Mouse (Mus musculus) adrenal gland, postnatal 4 days (tissue): Measurements from ENCODE around the gene Oxsm. TPM values are rescaled to one million over a fixed set of nuclear protein-coding genes. Genes with fewer than 3 reads are reported as not detected.

Source experiments
- DNase-seq, 2 experiments: peaks; one replicate each; pipeline ENCODE4 v3.0.0; 2021 to 2022; ENCODE audit warnings: low spot score in 2 of 2, mixed read lengths in 2 of 2
- total RNA-seq, 2 experiments: library from RNA; stranded (reverse); gene quantifications; 2 replicates each; pipeline ENCODE4 v1.2.3; 2021

Oxsm gene
- total RNA-seq, 2 experiments from 2014 or later = 20.5 to 22.2 TPM

DNA sequence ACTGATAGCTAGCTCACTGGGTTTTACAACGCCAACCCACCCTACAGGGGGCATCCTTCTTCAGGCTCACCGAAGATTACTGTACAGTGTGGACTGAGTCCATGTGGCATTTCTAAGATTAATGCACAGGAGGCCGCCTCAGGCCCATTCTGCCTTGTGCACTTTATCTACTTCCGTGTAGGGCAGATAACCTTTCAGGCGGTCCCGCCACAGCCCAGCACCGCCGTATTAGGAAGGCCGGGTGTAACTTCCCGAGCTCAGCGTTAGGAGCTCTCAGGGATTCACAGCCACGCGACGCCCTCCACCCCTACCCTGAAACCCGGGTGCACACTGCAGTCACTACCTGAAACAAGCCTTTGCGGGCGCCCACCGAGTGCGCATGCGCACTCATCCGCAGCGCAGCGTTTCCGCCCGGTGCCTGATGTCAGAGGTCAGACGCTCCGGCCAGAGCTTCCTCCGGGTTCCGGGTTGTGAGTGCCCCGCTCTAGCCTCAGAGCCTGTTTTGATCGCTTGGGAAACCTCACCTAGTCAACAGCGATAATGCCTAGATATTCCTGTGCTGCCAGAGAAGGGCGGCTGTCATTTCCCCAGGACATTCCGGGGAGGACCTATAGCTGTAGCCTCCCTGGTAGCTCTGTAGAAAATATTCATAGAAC is 6.5 kb downstream of the Oxsm start:
- peak; percentile 83 to 86 for DNase-seq

DNA sequence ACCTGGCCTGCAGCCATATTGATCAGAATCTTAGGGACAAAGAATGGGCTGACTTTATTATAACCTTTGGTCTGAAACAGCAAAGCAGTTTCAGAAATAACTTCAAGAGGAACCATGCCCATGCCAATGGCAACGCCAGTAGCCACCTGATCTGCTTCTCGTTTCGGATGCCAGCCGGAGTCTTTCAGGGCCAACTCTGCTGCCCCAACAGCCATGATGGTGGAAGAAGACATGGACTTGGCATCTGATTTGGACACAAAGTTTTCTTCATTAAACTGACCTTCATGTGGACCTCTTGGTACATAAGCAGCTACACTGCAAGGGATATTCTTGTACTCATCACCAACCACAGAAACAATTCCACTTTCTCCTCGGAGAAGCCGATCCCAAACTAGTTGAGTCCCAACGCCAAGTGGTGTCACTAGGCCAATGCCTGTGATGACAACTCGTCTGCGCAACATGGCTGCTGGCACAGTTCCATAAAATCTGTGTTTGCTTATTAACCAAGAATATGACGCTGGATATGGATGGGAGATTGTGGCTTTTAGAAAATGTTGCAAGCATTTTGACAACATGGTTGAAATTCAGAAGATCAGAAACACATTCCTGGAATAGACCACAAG is 7.3 kb downstream of the Oxsm start:
- DNase-seq = no peak

DNA sequence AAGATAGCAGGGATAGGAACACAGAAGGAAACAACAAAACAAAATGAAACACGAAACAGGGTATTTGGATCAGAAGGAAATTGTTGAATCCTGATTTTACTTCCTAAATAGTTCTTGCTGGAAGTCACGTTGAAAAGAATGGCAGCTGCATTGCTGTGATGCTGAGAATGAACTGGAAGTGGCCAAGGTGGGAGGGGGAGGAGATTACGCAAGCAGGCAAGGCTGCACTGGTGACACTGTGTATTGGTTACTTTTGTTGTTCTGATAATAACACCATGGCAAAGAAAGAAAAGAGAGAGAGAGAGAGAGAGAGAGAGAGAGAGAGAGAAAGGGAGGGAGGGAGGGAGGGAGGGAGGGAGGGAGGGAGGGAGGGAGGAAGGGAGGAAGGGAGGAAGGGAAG is 13.1 kb downstream of the Oxsm start:
- no peak for DNase-seq

DNA sequence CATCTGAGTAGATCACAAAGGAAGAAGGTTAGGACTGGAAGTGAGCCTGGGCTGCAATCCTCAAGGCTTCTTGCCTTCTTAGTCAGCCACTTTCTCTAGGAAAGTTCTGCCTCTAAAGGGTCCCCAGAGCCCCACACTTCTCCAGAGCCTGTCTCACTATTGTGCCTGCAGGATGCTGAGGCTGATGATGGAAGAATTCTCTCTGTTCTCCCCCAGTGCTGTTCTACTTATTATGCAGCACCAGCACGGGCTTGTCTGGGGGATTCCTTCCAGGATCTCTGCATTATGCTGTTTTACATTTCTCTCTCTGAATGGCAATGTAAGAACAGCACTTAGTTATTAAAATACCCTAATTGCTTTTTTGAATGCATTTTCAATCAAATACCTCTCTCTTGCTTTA is 16.1 kb downstream of the Oxsm start:
- DNase-seq = no peak

DNA sequence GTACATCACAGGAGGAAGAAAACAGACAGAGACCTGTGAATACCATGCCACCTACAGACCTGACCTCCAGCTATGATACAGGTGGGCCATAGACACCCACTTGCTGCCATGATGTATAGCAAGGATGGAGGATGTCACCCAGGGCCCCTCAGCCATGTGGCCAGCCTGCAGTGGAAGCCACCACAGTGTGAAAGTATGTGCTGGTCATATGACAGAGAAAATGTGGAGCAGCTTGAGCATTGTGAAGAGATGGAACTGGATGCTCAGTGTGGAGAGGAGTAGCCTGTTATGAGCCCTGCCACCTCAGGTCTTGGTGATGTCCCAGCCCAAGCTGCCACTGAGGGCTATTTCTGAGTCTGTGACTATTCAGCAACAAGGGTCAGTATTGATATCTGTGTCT is 19.0 kb downstream of the Oxsm start:
- no peak for DNase-seq

DNA sequence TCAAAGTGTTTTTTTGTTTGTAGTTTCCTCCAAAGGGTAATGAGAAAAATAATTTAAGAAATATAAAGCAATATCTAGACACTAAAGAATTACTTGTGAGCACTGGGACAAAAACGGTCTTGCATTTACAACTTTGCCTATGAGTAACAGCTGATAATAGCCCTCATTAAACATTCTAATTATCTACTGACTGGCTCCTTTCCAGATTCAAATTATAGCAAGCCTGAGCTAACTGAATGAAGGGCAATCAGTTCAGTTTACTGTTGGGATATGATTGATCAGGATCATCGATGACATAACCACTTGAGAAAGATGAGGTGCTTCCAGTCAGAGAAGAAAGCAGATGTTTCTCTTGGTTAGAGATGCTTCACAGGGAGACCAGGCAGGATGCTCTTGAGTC is 20.2 kb downstream of the Oxsm start:
- no peak for DNase-seq

DNA sequence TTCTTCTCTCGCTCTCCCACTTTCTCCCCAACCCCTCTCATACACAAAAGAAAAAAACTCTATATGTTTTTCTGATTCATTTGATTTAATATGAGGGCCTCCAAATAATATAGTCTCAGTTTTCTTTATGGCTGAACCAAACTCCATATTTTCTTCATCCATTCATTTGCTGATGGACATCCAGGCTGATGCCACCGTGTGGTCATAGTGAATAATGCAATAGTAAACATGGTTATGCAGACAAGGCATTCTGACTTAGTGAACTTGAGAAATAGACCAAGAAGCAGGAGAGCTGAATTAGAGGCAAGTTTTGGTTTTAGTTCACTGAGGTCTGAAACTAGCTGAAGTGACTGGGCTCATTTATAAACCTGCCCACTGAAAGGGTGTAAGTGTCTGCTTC is 30.6 kb downstream of the Oxsm start:
- DNase-seq = no peak

DNA sequence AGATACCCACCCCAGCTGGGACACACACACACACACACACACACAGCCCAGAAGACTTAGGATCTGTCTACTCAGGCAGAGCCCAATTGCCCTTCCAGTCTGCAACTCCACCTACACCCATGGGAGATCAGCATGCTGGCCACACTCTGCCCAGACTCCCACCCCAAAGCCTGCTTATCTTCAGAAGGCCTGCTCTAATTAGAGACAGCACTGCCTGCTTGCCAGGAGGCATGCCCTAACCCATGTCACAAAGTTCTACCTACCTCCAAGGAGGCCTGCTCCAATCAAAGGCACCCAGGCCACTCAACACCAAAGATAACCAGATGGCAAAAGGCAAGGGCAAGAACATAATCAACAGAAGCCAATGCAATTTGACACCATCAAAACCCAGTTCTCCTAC is 41.9 kb downstream of the Oxsm start:
- no peak for DNase-seq

DNA sequence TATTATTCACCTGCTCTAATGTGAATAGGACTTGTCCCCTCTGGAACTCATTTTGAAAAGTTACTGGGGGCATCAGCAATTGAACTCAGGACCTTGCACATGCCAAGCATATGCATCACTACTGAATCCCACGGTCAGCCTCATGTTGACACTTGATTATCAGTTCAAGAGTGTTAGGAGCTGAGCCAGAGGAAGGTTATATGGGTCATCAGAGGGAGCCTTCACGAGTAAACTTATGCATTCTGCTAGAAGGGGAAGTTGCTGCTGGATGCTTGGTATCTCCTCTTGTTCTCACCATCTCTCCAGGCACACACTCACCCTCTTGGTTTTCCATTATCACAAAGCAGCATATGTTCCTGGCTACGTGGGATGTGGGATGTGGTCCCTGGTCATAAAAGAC is 47.9 kb downstream of the Oxsm start:
- no peak for DNase-seq

DNA sequence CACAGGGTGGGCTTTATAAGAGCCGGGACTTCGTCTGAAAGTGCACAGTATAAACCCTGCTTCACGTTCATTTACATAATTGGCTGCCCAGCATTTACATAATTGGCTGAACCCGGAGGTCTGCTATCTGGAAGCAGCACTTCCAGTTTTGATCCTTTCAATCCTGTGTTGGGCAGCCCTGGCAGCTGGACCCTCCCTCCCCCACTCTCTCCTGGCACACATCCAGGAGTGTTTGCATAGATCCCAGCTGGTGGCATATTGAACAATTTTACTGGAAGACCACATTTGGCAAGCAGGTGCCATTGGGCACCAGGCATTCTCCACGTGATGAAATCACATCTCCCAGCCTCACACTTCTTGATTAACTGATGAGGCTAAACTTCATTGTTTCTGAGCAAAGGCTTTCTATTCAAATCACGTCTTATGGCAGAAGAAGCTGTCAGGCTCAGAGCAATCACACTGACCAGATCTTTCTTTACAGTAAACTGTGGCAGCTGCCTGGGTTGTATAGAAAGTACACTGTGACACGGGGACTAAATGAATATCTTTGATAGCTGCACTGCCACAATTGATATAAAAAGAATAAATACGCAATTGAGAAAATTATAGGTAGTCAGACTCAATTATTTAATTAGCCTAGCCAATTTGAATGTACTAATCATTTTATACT is 48.5 kb downstream of the Oxsm start:
- no peak for DNase-seq

DNA sequence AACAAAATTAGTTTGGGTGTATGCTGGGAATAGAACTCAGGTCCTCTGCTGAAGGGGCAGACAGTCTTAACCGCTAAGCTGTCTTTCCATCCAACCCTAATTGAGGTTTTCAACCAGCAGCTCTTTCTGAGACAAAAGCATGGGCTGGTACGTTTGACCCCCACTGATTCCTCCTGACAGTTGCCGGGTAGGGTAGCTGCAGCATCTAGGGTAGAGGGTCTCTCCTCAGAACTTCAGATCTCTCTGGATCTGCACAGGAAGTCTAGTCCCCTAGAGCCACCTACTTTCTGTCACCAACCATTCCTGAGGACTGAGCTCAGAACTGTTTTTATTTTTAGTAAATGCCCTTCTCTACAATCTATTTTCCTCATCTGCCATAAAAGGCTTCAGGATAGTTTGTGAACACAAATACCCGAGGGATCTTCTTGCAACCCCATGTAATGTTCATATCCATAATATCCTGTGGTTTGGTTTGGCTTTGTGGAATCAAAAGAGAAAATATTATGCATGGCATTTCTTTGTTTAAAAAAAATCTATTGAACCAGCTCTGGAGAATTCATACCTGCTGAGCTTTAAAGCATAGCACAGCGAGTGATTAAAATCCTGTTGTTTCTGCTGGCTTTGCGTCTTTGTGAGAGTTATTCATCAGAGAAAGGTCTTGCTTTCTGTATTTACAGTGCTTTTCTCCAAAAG is 49.2 kb downstream of the Oxsm start:
- no peak for DNase-seq

DNA sequence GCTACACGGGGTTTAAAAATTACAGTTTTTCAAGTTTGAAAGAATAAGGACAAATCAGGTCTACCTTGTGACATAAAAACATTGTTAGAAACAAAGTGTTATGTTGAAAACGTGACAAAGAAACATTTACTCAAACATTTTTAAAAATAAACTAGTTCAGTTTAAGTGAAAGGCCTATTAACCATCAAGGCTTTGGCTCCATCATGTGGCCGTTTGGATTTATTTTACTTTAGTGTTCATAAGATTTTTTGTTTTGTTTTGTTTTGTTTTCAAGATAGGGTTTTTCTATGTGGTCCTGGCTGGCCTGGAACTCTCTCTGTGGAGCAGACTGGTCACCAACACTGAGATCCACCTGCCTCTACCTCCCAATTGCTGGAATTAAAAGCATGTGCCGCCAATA is 53.1 kb downstream of the Oxsm start:
- DNase-seq = no peak

DNA sequence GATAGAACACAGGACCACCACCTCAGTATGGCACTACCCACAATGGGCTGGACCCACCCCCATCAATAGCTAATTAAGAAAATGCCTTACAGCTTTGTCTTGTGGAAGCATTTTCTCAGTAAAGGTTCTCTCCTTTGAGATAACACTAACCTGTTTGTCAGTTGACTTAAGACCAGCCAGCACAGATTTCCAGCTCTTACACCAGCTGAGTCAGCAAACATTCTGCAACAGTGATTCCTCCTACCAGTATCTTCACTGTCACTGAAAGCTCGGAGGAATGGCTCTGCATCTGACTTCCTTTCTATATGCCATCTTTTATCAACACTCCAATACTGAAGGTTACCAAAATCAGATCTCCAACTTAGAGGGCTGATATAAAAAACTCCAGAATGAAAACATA is 54.1 kb downstream of the Oxsm start:
- DNase-seq = no peak

DNA sequence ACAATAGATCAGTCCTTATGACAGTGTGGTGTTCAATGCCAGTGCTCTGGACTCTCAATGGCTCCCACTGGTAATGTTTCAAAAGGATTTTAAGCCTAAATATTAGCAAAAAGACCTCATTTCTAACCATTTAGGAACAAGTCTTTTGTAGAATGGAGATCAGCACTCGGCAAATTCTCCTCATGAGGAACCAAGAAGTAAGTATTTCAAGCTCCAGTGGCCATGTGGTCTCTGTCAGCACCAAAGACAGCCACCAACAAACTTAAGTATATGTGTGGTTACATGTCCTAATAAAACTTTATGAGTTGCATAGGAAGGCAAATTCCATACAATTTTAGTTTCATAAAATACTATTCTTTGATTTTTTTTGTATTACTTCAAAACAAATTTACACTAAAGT is 55.5 kb downstream of the Oxsm start:
- no peak for DNase-seq

DNA sequence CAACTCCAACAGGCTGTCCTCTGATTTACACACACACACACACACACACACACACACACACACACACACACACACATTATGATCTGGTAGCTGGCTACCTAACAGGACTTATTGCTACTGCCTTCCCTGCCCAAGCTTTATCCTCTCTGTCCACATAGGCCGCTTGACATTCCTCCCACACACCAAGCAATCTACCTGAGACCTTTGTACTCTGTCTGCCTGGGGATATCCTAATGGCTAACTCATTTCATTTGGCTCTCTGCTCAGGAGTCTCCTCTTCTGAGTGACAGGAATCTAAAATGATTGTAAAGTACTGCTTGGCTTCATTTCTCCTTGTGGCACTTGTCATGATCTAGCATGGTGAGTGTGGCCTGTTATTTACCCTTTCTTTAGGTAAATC is 60.5 kb downstream of the Oxsm start:
- no peak for DNase-seq

Other genes starting within 250 kb of the Oxsm start
- 10 to 100 TPM; 42.6 to 49.3 TPM for gene Ngly1, start 528 bp downstream of the Oxsm start, total RNA-seq
- gene Top2b, start 115.4 kb upstream of the Oxsm start, total RNA-seq = 100 to 1,000 TPM; 111 to 119 TPM